Mouse (Mus musculus) bone marrow macrophage, adult 2 months (primary cell): Measurements from ENCODE around the gene Tmem28.

ENCODE experiments used
- CTCF ChIP-seq: IDR thresholded peaks from 2 replicates; pipeline ENCODE4 v1.5.1; 2012; ENCODE audit warnings: low read depth, mild to moderate bottlenecking, low read length, moderate library complexity
- POLR2A ChIP-seq: IDR thresholded peaks from 2 replicates; pipeline ENCODE4 v1.6.1; 2012; ENCODE audit warnings: mild to moderate bottlenecking, low read depth, low read length, borderline replicate concordance

DNA sequence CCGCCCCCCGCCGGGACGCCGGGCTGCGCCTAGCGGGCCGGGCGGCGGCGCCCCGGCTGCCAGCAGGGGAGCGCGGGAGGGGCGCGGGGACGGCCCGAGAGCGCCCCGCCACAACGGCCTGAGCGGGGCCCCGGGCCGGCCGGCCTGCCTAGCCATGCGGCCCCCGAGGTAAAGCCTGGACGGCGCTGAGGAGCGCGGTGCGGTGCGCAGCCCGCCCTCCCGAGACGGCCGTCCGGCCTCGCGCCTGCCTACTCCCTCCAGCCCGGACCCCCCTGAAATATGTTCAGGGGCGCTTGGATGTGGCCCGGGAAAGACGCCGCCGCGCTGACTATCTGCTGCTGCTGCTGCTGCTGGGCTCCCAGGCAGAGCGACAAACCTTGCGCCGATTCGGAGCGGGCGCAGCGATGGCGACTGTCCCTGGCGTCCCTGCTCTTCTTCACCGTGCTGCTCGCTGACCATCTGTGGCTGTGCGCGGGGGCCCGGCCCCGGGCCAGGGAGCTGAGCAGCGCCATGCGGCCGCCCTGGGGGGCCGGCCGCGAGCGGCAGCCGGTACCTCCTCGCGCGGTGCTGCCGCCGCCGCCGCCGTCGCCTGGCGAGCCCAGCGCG is at the start of gene Tmem28:
- TF ChIP-seq POLR2A = no peak
- no peak for TF ChIP-seq CTCF
